Mouse (Mus musculus) liver, adult 2 months (tissue): ENCODE measurements at regions not wholly inside any gene's neighbourhood (a gene's known extent, or its start where the extent isn't known, plus 50 kb on each side); places are given as distances from the start of the nearest gene placed in this dataset.

Source experiments
- DNase-seq: peaks from one replicate; pipeline ENCODE4 v3.0.0-alpha.2; 2011; ENCODE audit warnings: low read depth, low spot score; ENCODE audit errors: extremely low read depth
- H3K27ac ChIP-seq: fragments of 200-500 bp; replicated peaks from 2 replicates; pipeline ENCODE4 v1.5.1; 2012; ENCODE audit warnings: low read depth, mild to moderate bottlenecking, control low read depth, inconsistent platforms, low read length; ENCODE audit not compliant: insufficient read depth
- H3K27me3 ChIP-seq: fragments of 200-500 bp; 2 replicates; pipeline ENCODE4 v1.6.1; 2012; ENCODE audit warnings: mild to moderate bottlenecking, moderate library complexity, low read length, inconsistent platforms; ENCODE audit not compliant: control insufficient read depth, insufficient read depth
- H3K36me3 ChIP-seq: fragments of 200-500 bp; 2 replicates; pipeline ENCODE4 v1.6.1; 2012; ENCODE audit warnings: low read length, inconsistent platforms; ENCODE audit not compliant: control insufficient read depth, insufficient read depth
- H3K4me1 ChIP-seq: fragments of 200-500 bp; 2 replicates; pipeline ENCODE4 v1.6.1; 2011; ENCODE audit warnings: low read length; ENCODE audit not compliant: control insufficient read depth, insufficient read depth
- H3K4me3 ChIP-seq: fragments of 200-500 bp; 2 replicates; pipeline ENCODE4 v1.5.1; 2011; ENCODE audit warnings: low read depth, mild to moderate bottlenecking, control low read depth, low read length, moderate library complexity; ENCODE audit not compliant: insufficient read depth
- H3K79me2 ChIP-seq: fragments of 200-500 bp; 2 replicates; pipeline ENCODE4 v1.6.1; 2012; ENCODE audit warnings: inconsistent platforms, mild to moderate bottlenecking, low read length, moderate library complexity; ENCODE audit not compliant: control insufficient read depth, insufficient read depth
- H3K9ac ChIP-seq: fragments of 200-500 bp; 2 replicates; pipeline ENCODE4 v1.6.1; 2012; ENCODE audit warnings: low read depth, mild to moderate bottlenecking, control low read depth, inconsistent platforms, low read length
- CTCF ChIP-seq: fragments of 200-500 bp; IDR thresholded peaks from 2 replicates; pipeline ENCODE4 v1.5.1; 2011; ENCODE audit warnings: low read depth, low read length, control low read depth
- POLR2A ChIP-seq: fragments of 200-500 bp; IDR thresholded peaks from 2 replicates; pipeline ENCODE4 v1.6.1; 2011; ENCODE audit warnings: low read length, control low read depth; ENCODE audit not compliant: insufficient read depth; ENCODE audit errors: extremely low read depth
- WGBS: fragments of 180-500 bp; shearing (Covaris S2); methylation state at CpG from one replicate; pipeline ENCODE4 v1.1.7; 2018; 5-methylcytosine and 5-hydroxymethylcytosine counted together

DNA sequence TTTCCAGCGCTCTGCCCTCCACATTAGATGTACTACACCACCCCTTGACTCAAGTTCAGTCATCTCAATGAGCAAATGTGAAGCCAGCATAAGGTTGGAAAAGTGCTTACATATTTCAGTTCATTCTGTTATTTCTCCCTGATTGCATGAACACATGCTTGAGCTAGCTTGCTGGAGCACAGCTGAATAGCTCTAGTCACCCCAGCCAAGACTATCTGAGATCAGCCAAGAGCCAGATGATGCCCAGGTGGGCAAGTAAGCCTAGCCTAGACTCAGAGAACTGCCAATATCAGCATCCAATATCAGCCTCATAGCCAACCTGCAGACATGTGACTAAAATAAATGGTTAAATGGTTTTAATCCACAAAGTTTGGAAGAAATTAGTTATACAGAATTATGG lies 484.6 kb upstream of the Rag2 start:
- WGBS, result 97% methylated on average over 1 of the region's 1 CpGs
- TF ChIP-seq POLR2A, result no peak
- no peak for TF ChIP-seq CTCF
- H3K27me3 ChIP-seq, result no peaks in the 10 kb centered on the region
- no peaks in the 10 kb centered on the region for H3K36me3 ChIP-seq
- H3K79me2 ChIP-seq, result no peaks in the 10 kb centered on the region
- no peak overlapping the region for H3K4me3 ChIP-seq
- no peaks in the 10 kb centered on the region for H3K4me1 ChIP-seq
- no peak overlapping the region for H3K9ac ChIP-seq
- H3K27ac ChIP-seq, result no peak overlapping the region
- no peak for DNase-seq

DNA sequence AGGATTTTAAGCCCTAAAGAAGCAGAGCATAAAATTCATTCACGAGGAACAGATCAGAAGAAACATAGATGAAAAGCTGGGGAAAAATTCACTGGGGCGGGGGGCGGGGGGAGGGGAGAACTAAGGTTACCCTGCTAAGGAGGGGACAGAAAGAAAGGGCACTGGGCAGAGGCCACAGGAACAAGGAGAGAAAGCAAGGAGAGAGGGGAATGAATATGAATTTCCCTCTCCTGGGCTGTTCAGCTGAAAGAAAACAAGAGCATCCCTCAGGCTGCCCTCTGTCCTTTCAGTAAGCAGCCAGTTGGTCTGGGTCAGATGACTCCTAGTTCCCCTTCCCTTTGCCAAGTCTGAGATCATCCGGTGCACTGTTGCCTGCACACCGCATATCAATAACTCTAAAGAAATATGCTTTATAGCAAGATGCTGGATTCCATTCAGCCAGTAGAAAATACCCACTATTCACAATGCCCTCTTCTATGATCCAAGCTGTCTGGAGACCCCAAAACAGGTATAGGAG lies 467.7 kb upstream of the Rag2 start:
- Histone ChIP-seq H3K9ac (no peak overlapping the region), H3K79me2 (no peaks in the 10 kb centered on the region), H3K4me3 (no peak overlapping the region), H3K36me3 (no peaks in the 10 kb centered on the region), H3K27me3 (no peaks in the 10 kb centered on the region), H3K4me1 (no peaks in the 10 kb centered on the region), H3K27ac (no peak overlapping the region)
- 76% methylated on average over 5 of the region's 5 CpGs for WGBS
- DNase-seq, result peak; percentile 4
- TF ChIP-seq POLR2A (no peak), CTCF (no peak)

GRCm38 (mm10) chr2:101159276-101159675 lies 465.2 kb upstream of the Rag2 start:
- H3K9ac ChIP-seq, result no peak overlapping the region

GRCm38 (mm10) chr2:101165942-101166341 lies 458.6 kb upstream of the Rag2 start:
- Histone ChIP-seq H3K36me3 (no peaks in the 10 kb centered on the region), H3K79me2 (no peaks in the 10 kb centered on the region), H3K27ac (no peak overlapping the region), H3K27me3 (no peaks in the 10 kb centered on the region), H3K4me1 (no peaks in the 10 kb centered on the region), H3K4me3 (no peak overlapping the region), H3K9ac (no peak overlapping the region)
- WGBS, result 84% methylated on average over 6 of the region's 6 CpGs
- no peak for DNase-seq
- TF ChIP-seq CTCF (no peak), POLR2A (no peak)

More at GRCm38 (mm10) chr2:101159276-101159675, 465.2 kb upstream of the Rag2 start:
- Histone ChIP-seq H3K4me1 (no peaks in the 10 kb centered on the region), H3K79me2 (no peaks in the 10 kb centered on the region), H3K36me3 (no peaks in the 10 kb centered on the region), H3K27me3 (no peaks in the 10 kb centered on the region), H3K27ac (no peak overlapping the region), H3K4me3 (no peak overlapping the region)
- DNase-seq, result peak; percentile 33
- TF ChIP-seq POLR2A (no peak), CTCF (no peak)
- 13% methylated on average over 4 of the region's 4 CpGs for WGBS

- Histone ChIP-seq H3K79me2 (no peaks in the 10 kb centered on the region), H3K36me3 (no peaks in the 10 kb centered on the region), H3K9ac (no peak overlapping the region), H3K4me1 (no peaks in the 10 kb centered on the region), H3K4me3 (no peak overlapping the region), H3K27ac (no peak overlapping the region), H3K27me3 (no peaks in the 10 kb centered on the region)
- TF ChIP-seq CTCF (no peak), POLR2A (no peak)
- no peak for DNase-seq
- WGBS, result 63% methylated on average over 6 of the region's 6 CpGs
Measured at GRCm38 (mm10) chr2:101172806-101173205, 451.7 kb upstream of the Rag2 start.

DNA sequence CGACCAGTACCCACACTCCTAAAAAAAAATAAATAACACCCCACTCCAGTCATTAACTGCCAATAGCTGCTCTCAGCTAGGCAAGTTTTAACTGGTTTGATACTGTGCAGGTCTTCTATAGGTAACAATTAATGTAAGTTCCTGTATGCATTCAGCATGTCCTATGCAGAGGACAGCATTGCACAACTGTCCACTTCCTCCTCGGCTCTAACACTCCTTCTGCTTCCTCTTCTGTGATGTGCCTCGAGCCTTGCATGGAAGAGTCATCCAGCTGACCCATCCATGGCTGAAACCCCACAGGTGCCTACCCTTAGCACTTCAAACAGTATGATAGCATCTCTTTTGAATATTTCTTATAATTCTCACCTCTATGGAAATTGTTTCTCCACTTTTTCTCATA lies 449.4 kb upstream of the Rag2 start:
- Histone ChIP-seq H3K27me3 (no peaks in the 10 kb centered on the region), H3K36me3 (no peaks in the 10 kb centered on the region), H3K79me2 (no peaks in the 10 kb centered on the region), H3K4me1 (no peaks in the 10 kb centered on the region), H3K27ac (no peak overlapping the region), H3K4me3 (no peak overlapping the region), H3K9ac (no peak overlapping the region)
- no peak for TF ChIP-seq POLR2A
- 62% methylated on average over 3 of the region's 3 CpGs for WGBS
- peak; percentile 12 for DNase-seq

DNA sequence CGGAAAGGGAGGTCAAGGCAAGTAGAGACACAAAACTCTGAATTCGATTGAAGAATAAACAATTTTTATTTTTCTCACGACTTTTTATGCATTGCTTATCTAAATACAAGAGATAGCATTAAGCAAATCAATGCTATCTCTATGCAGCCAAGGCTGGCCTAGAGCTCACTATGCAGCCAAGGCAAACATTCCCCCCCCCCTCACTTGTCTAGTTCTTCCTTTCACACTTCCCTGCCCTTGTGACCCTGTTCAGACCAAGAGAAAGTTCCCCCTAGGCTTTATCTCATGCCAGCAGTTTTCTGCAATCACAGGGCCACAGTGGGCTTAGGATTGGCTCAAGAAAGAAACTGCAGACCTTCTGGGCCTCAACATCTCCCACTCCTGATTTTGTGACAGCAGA lies 417.9 kb upstream of the Rag2 start:
- WGBS, result 46% methylated on average over 3 of the region's 3 CpGs
- TF ChIP-seq CTCF (no peak), POLR2A (no peak)

More for the DNA sequence above, 417.9 kb upstream of the Rag2 start:
- Histone ChIP-seq H3K79me2 (no peaks in the 10 kb centered on the region), H3K27me3 (no peaks in the 10 kb centered on the region), H3K27ac (no peak overlapping the region), H3K9ac (no peak overlapping the region), H3K36me3 (no peaks in the 10 kb centered on the region), H3K4me1 (no peaks in the 10 kb centered on the region), H3K4me3 (no peak overlapping the region)
- no peak for DNase-seq
